Mouse (Mus musculus) cortical plate, adult 2 months (tissue): ENCODE measurements at regions not wholly inside any gene's neighbourhood (a gene's known extent, or its start where the extent isn't known, plus 50 kb on each side); places are given as distances from the start of the nearest gene placed in this dataset.

Source experiments
- H3K27ac ChIP-seq: fragments of 200-500 bp; 2 replicates; pipeline ENCODE4 v1.5.1; 2012; ENCODE audit warnings: low read length, control low read depth, inconsistent platforms; ENCODE audit not compliant: insufficient read depth
- H3K4me1 ChIP-seq: fragments of 200-500 bp; 2 replicates; pipeline ENCODE4 v1.6.1; 2011; ENCODE audit warnings: low read length; ENCODE audit not compliant: control insufficient read depth, insufficient read depth
- H3K4me3 ChIP-seq: fragments of 200-500 bp; 2 replicates; pipeline ENCODE4 v1.5.1; 2011; ENCODE audit warnings: mild to moderate bottlenecking, low read length, control low read depth; ENCODE audit not compliant: insufficient read depth
- CTCF ChIP-seq: fragments of 200-500 bp; IDR thresholded peaks from 2 replicates; pipeline ENCODE4 v1.5.1; 2011; ENCODE audit warnings: mild to moderate bottlenecking, control low read depth, low read length; ENCODE audit not compliant: insufficient read depth; ENCODE audit errors: extremely low read depth
- POLR2A ChIP-seq: fragments of 200-500 bp; IDR thresholded peaks from 2 replicates; pipeline ENCODE4 v1.6.1; 2011; ENCODE audit warnings: mild to moderate bottlenecking, low read length, control low read depth; ENCODE audit not compliant: insufficient read depth; ENCODE audit errors: extremely low read depth

DNA sequence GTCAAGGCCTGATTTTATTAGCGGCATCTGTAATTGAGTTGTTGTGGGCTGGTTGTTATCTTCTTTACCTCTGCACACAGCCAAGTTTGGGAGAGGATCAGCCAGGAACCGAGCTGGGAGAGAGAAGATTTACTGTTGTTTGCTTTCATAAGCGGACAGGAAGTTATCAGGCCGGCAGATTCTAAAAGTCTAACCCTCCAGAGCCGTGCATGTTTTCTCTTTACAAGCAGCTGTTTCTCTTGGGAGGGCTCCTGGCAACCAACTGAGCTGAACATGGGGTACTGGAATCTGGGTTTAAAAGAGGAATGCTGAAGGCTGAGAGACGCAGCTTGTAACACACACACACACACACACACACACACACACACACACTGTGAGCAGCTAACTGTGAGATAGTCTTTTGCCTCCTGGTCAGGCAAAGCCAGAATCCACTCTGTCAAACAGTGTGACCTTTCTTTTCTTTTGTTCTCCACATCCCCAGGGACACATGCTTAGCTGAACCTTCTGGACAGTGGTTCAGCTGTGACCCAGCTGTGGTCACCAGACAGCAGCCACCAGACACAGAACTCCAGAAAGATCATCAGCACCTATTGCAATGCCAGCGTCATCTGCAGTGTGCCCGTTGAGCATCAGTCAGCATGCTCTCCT, 82.5 kb upstream of the Sash1 start:
- Histone ChIP-seq H3K4me1 (peaks cover 3% of the 10 kb centered on the region), H3K4me3 (no peak overlapping the region), H3K27ac (no peak overlapping the region)
- TF ChIP-seq CTCF: no peak

DNA sequence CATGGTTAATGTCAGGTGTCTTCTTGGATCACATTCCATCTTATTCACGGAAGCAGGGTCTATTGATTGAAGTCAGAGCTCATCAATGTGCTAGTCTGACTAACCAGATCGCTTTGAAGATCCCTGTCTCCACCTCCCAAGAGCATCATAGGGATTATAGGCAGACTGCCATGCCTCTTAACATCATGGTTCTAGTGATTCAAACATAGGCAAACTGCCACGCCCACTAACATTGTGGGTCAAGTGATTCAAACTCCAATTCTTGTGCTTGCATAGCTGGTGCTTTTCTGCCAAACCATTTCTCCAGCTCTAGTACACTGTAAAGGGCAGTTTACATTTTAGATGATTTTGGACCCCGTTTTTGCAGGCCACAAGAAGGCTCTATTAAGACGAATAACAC, 77.1 kb upstream of the Sash1 start:
- H3K4me3 ChIP-seq: no peak overlapping the region
- TF ChIP-seq CTCF (no peak), POLR2A (no peak)
- H3K27ac ChIP-seq: no peak overlapping the region
- H3K4me1 ChIP-seq: no peaks in the 10 kb centered on the region

DNA sequence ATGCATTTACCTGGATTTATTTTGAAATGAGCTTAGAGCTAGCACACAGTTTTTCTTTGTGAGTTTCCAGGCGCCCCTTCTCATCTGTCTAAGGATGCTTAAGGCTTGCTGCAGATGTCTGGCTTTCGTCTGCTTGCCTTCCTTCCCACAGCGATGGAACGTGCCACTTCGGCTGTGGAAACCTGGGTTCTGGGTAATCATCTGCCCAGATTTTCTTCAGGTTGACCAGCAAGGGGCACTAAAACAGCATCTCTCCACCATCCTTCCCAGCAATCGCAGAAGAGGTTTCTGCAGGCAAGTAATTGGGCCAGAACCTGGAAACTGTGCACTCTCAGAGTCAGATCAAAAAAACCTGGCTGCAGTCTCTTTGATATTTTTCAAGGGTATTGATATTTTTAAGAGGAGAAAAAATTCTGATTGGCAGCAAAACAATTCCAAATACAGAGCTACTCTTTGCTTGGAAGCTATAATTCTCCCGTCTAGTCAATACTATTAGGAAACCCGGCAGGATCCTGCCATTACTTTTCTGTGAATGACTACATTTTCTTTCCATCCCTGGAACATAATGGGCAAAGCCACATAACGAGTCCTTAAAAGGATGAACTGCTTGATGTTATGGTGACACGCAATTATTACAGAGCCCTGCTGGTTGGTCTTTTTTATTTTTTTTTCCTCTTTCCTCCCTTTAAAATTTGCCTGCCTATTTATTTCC, 75.2 kb upstream of the Sash1 start:
- TF ChIP-seq CTCF: peak; percentile 29; the same call in 1 of the 2 replicates
- no peak for TF ChIP-seq POLR2A
- Histone ChIP-seq H3K27ac (no peak overlapping the region), H3K4me3 (no peak overlapping the region), H3K4me1 (no peaks in the 10 kb centered on the region)

DNA sequence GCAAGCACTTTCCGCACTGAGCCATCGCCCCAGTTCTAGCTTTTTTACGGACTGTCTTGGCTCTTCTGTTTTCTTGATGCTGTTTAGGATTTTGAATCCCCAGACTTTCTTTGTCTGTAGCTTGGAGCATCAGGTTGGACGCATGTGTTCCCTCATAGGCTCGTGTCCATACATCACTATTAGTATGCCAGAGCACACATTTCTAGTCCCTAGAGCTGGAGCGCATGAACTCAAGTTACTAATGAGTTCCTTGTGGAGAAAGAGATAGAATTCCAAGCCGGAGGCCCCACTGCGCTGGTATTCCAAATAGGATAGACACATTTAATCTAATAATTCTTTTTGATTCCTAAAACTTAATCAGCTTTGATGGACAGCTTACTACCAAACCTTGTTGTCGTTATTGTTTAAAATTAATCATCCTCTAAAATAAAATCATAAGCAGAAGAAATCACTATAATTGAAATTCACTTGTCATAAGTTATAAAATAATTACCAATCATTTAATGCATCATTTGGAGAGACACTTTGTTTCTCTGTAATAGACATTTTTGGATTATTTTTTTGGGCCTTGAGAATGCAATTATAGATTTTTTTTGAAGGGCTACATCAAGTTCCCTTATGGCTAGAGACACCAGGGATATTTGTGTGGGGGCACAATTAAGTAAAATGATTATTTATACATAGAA, 74.5 kb upstream of the Sash1 start:
- no peak overlapping the region for H3K4me3 ChIP-seq
- TF ChIP-seq POLR2A (no peak), CTCF (no peak)
- H3K4me1 ChIP-seq: no peaks in the 10 kb centered on the region
- no peak overlapping the region for H3K27ac ChIP-seq

DNA sequence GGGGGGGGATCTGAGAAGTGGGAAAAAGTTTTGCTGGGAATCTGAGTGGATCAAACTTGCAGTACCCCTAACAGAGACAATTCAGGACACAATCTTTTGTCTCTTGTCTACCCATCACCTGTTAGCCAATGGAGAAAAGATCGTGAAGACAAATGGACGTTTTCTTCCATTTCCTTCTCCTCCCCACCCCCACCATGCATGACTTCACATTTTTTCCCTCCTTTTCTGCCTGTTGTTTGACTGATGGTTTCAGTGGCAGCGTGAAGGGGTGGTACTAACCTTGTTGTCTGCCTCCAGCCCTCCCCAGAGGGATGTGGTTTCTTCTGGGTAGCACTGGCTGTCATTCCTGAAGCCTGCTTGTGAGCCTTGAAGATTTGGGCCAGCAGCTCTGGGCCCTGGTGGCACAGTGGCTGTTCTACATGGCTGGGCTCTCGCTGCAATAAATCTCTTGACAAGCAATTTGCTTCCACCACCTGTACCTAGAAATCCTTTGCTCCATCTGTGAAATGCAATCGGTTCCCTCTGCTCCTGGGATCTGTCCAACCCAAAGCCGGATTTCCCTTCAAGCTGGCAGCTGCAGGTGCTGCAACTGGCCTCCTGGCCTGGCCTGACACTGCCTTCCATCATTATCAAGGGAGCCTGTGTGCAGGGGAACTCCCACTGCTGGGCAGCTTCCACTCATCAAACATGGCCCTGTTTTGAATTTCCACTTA, 69.8 kb upstream of the Sash1 start:
- Histone ChIP-seq H3K27ac (no peak overlapping the region), H3K4me3 (no peak overlapping the region)
- no peak for TF ChIP-seq POLR2A
- TF ChIP-seq CTCF: no peak

DNA sequence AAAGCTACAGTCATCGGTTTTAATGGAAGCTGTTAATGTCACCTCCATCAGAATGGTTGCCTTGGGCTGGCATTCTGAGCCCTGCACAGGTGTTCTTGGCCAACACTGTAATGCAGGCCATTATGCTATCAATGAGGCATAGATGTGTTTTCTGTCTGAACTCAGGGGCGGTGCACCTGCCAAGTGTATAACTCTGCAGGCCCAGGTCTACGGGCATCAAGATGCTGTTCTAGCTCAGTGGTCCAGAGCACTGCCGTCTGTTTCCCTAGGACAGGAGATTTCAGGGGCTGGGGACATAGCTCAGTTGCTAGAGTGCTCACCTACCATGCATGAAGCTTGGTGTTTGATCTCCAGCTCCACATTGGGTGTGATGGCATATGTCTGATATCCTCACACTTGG, 68.1 kb upstream of the Sash1 start:
- Histone ChIP-seq H3K4me3 (no peak overlapping the region), H3K4me1 (no peaks in the 10 kb centered on the region), H3K27ac (no peak overlapping the region)
- TF ChIP-seq CTCF (no peak), POLR2A (no peak)

More for the DNA sequence above, 69.8 kb upstream of the Sash1 start:
- H3K4me1 ChIP-seq: no peaks in the 10 kb centered on the region

DNA sequence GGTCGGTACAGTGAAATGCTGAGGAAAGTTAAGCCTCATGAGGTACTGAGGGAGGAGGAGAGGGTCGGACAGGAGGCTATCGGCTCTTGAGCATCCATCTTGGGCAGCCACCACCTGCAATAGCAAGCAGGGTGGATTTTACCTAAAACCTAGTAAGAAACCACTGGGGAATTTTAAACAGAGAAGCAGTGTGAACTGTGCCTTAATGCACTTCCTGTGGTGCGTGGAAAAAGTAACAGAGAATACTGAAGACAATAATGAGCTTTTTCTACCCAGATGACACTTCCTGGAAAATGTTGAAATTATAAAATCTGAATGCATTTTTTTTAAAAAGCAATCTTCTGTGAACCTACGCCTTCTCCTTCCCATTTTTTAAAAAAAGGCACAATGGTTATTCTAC, 67.1 kb upstream of the Sash1 start:
- TF ChIP-seq CTCF: no peak
- TF ChIP-seq POLR2A: no peak
- H3K4me1 ChIP-seq: no peaks in the 10 kb centered on the region
- H3K27ac ChIP-seq: no peak overlapping the region
- no peak overlapping the region for H3K4me3 ChIP-seq

DNA sequence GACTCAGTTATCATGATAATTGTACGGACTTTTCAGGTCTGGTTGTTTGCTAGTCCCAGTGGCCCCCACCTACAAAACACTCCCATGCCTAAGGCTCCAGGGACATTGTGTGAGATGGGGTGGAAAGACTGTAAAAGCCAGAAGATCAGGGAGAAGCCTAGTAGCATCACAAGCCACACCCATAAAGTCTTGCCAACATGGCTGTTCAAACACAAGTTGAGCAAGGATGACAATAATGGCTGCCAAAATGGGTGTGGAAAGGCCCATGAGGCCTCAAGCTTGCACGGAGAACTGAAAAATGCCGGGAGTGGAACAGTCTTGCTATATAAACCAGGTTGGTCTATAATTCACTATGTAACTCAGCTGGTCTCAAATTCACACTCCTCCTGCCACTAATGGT, 66.1 kb upstream of the Sash1 start:
- Histone ChIP-seq H3K4me3 (no peak overlapping the region), H3K4me1 (no peaks in the 10 kb centered on the region), H3K27ac (no peak overlapping the region)
- TF ChIP-seq CTCF (no peak), POLR2A (no peak)

DNA sequence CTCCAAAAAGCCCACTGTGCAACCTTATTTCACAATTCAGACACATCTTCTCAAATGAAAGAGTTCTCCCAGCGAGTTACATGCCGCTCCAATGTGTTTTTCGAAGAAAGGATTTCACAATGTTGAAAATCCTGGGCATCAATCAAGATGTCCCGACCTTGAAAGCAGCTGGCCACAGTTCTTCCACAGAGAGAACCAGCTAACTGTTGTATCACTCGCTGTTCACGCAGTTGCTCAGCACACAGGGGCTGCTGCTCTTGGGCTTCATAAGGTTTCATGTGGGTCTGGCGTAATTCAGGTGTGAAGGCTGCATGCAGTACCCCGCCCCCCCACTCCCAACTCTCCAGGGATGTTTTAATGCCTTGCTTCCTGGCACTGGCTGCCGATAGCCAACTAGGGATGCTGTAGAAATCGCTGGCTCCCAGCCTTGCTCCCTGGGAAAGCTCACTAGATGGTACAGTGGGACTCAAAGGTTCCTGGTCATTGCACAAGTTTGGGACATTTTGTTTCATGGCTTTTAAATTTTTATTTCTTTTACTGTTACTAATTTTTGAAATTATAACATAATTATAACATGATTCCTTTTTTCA, 65.5 kb upstream of the Sash1 start:
- TF ChIP-seq POLR2A (no peak), CTCF (no peak)
- Histone ChIP-seq H3K4me1 (no peaks in the 10 kb centered on the region), H3K27ac (no peak overlapping the region), H3K4me3 (no peak overlapping the region)

DNA sequence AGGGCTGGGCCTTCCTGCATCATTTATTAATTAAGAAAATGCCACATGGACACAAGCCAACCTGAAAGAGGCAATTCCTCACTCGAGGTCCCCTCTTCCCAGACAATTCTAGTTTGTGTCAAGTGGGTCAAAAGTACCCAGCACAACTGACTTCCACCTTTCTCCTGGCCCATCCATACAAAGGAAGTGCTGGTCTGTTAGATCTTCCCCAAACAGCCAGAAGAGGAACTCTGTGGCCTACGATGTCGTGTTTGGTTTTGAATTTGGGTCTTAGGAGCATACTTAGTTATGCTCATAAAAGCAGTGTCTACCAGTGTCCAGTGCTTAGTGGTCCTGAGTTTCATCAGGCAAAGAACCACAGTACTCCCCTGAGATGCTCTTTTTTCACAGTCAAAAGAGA, 62.4 kb upstream of the Sash1 start:
- TF ChIP-seq POLR2A: no peak
- no peak for TF ChIP-seq CTCF
- Histone ChIP-seq H3K4me3 (no peak overlapping the region), H3K4me1 (no peaks in the 10 kb centered on the region), H3K27ac (no peak overlapping the region)
